In genomic region chr5:113607941-113608431, GRCm38 (mm10) we compare ENCODE assay signal across 8 mouse cellular contexts. TPM values are rescaled to one million over a fixed set of nuclear protein-coding genes. Genes with fewer than 3 reads are reported as not detected.
DNase-seq lines count a peak whose midpoint lies in the region; ATAC-seq and TF ChIP-seq lines count a peak whose summit lies in the region.

No protein-coding gene starts in this region.

- H3K27ac ChIP-seq in hindbrain, postnatal 0 days, result peak overlapping the region; percentile 20; the same call in 1 of the 2 replicates
- H3K27ac ChIP-seq in neural tube, embryonic 15.5 days (replicated peaks), result peak overlapping the region; percentile 59

- WGBS in hindbrain, postnatal 0 days, result 25% methylated on average over 13 of the region's 13 CpGs
- WGBS in neural tube, embryonic 15.5 days, result 12% methylated on average over 13 of the region's 13 CpGs

- H3K4me3 ChIP-seq in hindbrain, postnatal 0 days (ENCODE audit: low read length), result no peak overlapping the region
- H3K4me3 ChIP-seq in neural tube, embryonic 15.5 days (replicated peaks), result no peak overlapping the region

- no peak for ATAC-seq in hindbrain, postnatal 0 days
- no peak; the same call in 1 of the 2 replicates for ATAC-seq in neural tube, embryonic 15.5 days (ENCODE audit: low FRiP score)

- no peak overlapping the region for H3K9ac ChIP-seq in hindbrain, postnatal 0 days (replicated peaks; ENCODE audit: low read length)
- H3K9ac ChIP-seq in neural tube, embryonic 15.5 days (replicated peaks), result 0 out of 2 replicates have a peak overlapping the region, but pooled peaks have one; percentile 17

- H3K9me3 ChIP-seq in hindbrain, postnatal 0 days (ENCODE audit: low read length), result no peaks in the 10 kb centered on the region
- H3K9me3 ChIP-seq in neural tube, embryonic 15.5 days (replicated peaks), result no peaks in the 10 kb centered on the region

- H3K4me2 ChIP-seq in hindbrain, postnatal 0 days (ENCODE audit: low read depth, low read length), result no peak overlapping the region
- no peak overlapping the region for H3K4me2 ChIP-seq in neural tube, embryonic 15.5 days

- H3K36me3 ChIP-seq in hindbrain, postnatal 0 days (ENCODE audit: insufficient read depth, low read length), result no peaks in the 10 kb centered on the region
- H3K36me3 ChIP-seq in neural tube, embryonic 15.5 days, result no peaks in the 10 kb centered on the region

- peak; percentile 49 for DNase-seq in cerebellum, adult 9-11 months
- no peak for DNase-seq in cerebellum, adult 11 months
- peak; percentile 11 for DNase-seq in ovary, postnatal 10 days (ENCODE audit: low spot score)
- no peak for DNase-seq in ovary, adult 18-20 months (ENCODE audit: low spot score)
- peak; percentile 46 for DNase-seq in hindbrain, postnatal 0 days (ENCODE audit: low spot score)
- DNase-seq in right cerebral cortex, postnatal 4 days, result no peak
- no peak for DNase-seq in spleen, postnatal 36 days (ENCODE audit: low spot score in 2 of 2)

- H3K27me3 ChIP-seq in hindbrain, postnatal 0 days (ENCODE audit: insufficient read depth, low read length), result no peaks in the 10 kb centered on the region
- no peaks in the 10 kb centered on the region for H3K27me3 ChIP-seq in neural tube, embryonic 15.5 days (replicated peaks)

- TF ChIP-seq CTCF in hindbrain, postnatal 0 days (IDR thresholded peaks at IDR 0.05; ENCODE audit: low read depth), result no peak

- peaks cover 18% of the 10 kb centered on the region for H3K4me1 ChIP-seq in hindbrain, postnatal 0 days (ENCODE audit: insufficient read depth, low read length)
- H3K4me1 ChIP-seq in neural tube, embryonic 15.5 days, result peaks cover 34% of the 10 kb centered on the region

RNA-seq across cellular contexts. Expression of gene Cmklr1, which starts 42.2 kb away (rescaled TPM):
- total RNA-seq in hindbrain, postnatal 0 days (2014; rRNA removed), result 4.8 and 9.7 TPM in 2 replicates
- polyA plus RNA-seq in hindbrain, postnatal 0 days (2015; fragmentation: Nextera tagmentation; extraction: Ambion mirVana), result 0.91 and 1.6 TPM in 2 replicates
- 2.9 and 3.2 TPM in 2 replicates for polyA plus RNA-seq in neural tube, embryonic 15.5 days (2015; fragmentation: Nextera tagmentation; extraction: Ambion mirVana)

Comparison
In these comparisons a context has a peak if more than half of its experiments do, and no peak if none do; other contexts are left out.
1. DNase-seq: peak in cerebellum, adult 9-11 months (single experiment), ovary, postnatal 10 days (single experiment) and hindbrain, postnatal 0 days (single experiment); none in cerebellum, adult 11 months (single experiment), ovary, adult 18-20 months (single experiment), right cerebral cortex, postnatal 4 days (single experiment) and spleen, postnatal 36 days (0 of 2).